8 mouse cellular contexts compared by ENCODE assay signal in the genomic region with DNA sequence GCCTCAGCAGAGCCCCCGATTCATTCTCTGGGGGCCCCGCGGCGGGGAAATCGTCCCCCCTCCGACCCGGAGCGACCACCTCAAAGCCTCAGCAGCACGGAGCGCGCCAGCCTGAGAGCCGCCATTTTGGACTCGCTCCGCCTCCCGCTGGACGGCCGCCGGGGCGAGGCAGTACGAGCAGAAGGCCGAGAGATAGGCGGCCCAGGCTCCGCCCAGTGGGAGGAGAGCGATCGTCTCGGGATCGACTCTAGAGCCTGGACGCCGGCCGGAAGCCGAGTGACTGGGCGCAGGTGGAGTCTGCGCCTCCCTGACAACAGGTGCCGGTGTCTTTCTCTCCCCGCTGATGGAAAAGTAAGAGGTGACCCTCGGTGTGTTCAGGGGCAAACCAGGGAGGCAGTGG. TPM values are rescaled to one million over a fixed set of nuclear protein-coding genes. Genes with fewer than 3 reads are reported as not detected.
DNase-seq lines count a peak whose midpoint lies in the region; ATAC-seq lines count a peak whose summit lies in the region.

TSS of gene Taf3 (minus strand) at position 136 of the 400 bp plus-strand sequence.

- peak; percentile 94 for ATAC-seq in intestine, embryonic 14.5 days (replicated peaks; ENCODE audit: low FRiP score, low TSS enrichment, low read depth)

- H3K9me3 ChIP-seq in intestine, embryonic 14.5 days (ENCODE audit: control insufficient read depth, low read length): no peaks in the 10 kb centered on the region

- peaks cover 5% of the 10 kb centered on the region; the same call in 1 of the 2 replicates for H3K4me1 ChIP-seq in intestine, embryonic 14.5 days (replicated peaks; ENCODE audit: control insufficient read depth, insufficient read depth, low read length)

- H3K4me2 ChIP-seq in intestine, embryonic 14.5 days (ENCODE audit: low read length): peak within 1 kb of the TSS; percentile 70

- WGBS in intestine, embryonic 14.5 days: 0% methylated on average over 36 of the region's 36 CpGs

- H3K4me3 ChIP-seq in intestine, embryonic 14.5 days (ENCODE audit: low read depth, low read length): peak within 1 kb of the TSS; percentile 91

- no peaks in the 10 kb centered on the region for H3K36me3 ChIP-seq in intestine, embryonic 14.5 days (ENCODE audit: control insufficient read depth, insufficient read depth, low read length)

- peak within 1 kb of the TSS; percentile 71 for H3K9ac ChIP-seq in intestine, embryonic 14.5 days (ENCODE audit: low read length)

- DNase-seq in adipocyte (ENCODE audit: low spot score): peak; percentile 93
- peak; percentile 96 for DNase-seq in embryo, embryonic 10 days (ENCODE audit: low spot score)
- DNase-seq in gastrocnemius, postnatal 14 days: peak; percentile 96
- DNase-seq in intestine, embryonic 14.5 days (ENCODE audit: low spot score): peak; percentile 92
- peak; percentile 92 for DNase-seq in left cerebral cortex, postnatal 14 days (ENCODE audit: low spot score in 2 of 2)
- DNase-seq in mesoderm, embryonic 11.5 days (ENCODE audit: low read depth, low spot score): peak; percentile 94
- peak; percentile 86 to 90 for DNase-seq in right cerebral cortex, postnatal 36 days (ENCODE audit: low spot score in 2 of 2)
- peak; percentile 88 for DNase-seq in yolk sac, embryonic 10.5 days (ENCODE audit: low spot score)

- no peaks in the 10 kb centered on the region for H3K27me3 ChIP-seq in intestine, embryonic 14.5 days (replicated peaks; ENCODE audit: control insufficient read depth, insufficient read depth, low read length)

- intact Hi-C loops in gastrocnemius, postnatal 14 days (cut with DNase I; ENCODE audit: low total_unique reads): no loop called here
- intact Hi-C loops in left cerebral cortex, postnatal 14 days (cut with DNase I): no loop called here

- H3K27ac ChIP-seq in intestine, embryonic 14.5 days (ENCODE audit: low read depth): peak within 1 kb of the TSS; percentile 51; the same call in 1 of the 2 replicates

RNA-seq across cellular contexts. Expression of gene Taf3, which starts in this region (rescaled TPM):
- 1 to 10 TPM; 6.0 to 6.6 TPM for total RNA-seq in gastrocnemius, postnatal 14 days (2021)
- polyA plus RNA-seq in intestine, embryonic 14.5 days (2014; fragmentation: Nextera tagmentation; extraction: Ambion mirVana): 13.3 and 15.9 TPM in 2 replicates
- total RNA-seq in left cerebral cortex, postnatal 14 days (2021): 10 to 100 TPM; 12.5 to 13.5 TPM

Comparison
In these comparisons a context has a peak if more than half of its experiments do, and no peak if none do; other contexts are left out.
1. Peak in every context shown above with its lines: DNase-seq, ATAC-seq, H3K4me3 ChIP-seq and H3K27ac ChIP-seq.